Mouse (Mus musculus): ENCODE data around the gene Gabpb1.

DNA sequence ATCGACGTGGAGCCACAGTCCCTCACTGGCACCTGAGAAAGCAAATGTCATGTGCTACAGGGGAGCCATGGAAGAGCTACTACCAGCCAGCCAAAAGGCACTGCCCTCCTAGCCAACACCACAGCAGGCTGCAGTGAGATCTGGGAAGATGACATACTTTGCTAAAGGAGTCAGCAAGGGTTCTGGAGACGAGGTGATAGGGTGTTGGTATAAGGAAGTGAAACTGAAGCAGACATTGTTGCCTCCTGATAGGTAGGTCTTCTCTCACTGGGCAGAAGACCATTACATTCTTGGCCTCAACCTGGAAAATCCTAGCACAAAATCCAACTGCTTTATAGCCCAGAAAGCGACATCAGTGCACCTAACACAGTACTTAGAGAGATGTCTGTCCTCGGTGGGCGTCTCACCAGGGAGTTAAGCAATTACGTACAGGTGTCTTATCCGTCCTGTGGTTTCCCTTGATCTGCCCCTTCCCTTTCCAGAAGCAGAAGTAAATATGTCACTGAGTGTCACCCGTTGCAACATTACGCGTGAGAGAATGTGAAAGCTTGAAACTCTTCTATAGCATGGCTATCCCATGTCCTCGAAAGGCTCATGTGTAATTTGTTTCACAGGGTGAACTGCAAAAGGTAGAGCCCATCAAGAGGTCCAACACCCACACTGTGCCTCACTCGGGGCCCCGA lies 74.1 kb downstream of the Gabpb1 start:
- TF ChIP-seq GATA1 (IDR thresholded peaks at IDR 0.05; ENCODE audit: borderline replicate concordance, low read length) = no peak
- TF ChIP-seq FLI1 (IDR thresholded peaks at IDR 0.05; ENCODE audit: low read length) = no peak
